Mouse (Mus musculus): ENCODE data around the gene Pou4f2. TPM values are rescaled to one million over a fixed set of nuclear protein-coding genes. Genes with fewer than 3 reads are reported as not detected.

Gene Pou4f2
- not detected in 2 replicates for polyA plus RNA-seq (2012; rRNA removed; ENCODE audit: low replicate concordance)

DNA sequence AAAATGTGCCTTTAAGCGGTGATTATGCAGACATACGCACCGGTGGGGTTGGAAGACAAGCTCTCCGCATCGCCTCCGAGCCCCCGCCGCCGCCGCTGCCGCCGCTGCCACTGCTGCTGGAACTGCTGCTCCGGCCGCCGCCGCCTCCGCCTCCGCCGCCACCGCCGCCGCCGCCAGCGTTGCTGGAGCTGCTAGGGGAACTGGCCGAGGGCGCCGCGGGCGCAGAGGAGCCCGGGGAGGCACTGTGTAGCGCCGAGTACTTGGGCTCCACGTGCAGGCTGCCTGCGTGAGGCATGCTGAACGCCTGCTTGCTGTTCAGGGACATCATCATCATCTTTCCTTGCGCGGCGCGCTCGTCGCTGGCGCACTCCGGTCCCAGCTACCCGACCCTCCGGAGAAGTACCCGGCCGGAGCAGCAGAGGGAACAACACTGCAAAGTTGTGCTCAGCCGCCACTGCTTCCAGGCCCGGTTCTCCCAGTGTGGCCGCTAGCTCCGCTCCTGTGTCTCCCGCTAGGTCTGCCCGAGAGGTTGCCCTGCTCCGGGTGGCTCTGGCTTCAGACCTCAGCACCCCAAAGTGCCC lies at the start of gene Pou4f2:
Gene Pou4f2, minus strand, starts transcription at position 575 of the 581 bp plus-strand sequence.

Other genes starting within 250 kb of the Pou4f2 start
- gene Ttc29, start 223.3 kb downstream of the Pou4f2 start, polyA plus RNA-seq (2012; rRNA removed; ENCODE audit: low replicate concordance) = not detected in 2 replicates
- 3.9 and 4.3 TPM in 2 replicates for gene Rbmxl1, start 72.3 kb upstream of the Pou4f2 start, polyA plus RNA-seq (2012; rRNA removed; ENCODE audit: low replicate concordance)
- 2.8 and 4.4 TPM in 2 replicates for gene Slc10a7, start 72.7 kb upstream of the Pou4f2 start, polyA plus RNA-seq (2012; rRNA removed; ENCODE audit: low replicate concordance)